Mouse (Mus musculus) thymus, adult 2 months (tissue): ENCODE measurements around the gene Ankrd33.

Experiments used
- CTCF ChIP-seq: fragments of 200-500 bp; IDR thresholded peaks from 2 replicates; pipeline ENCODE4 v1.5.1; 2012; ENCODE audit warnings: mild to moderate bottlenecking, control low read depth, low read length, moderate library complexity, borderline replicate concordance; ENCODE audit not compliant: control insufficient read depth, poor library complexity, insufficient read depth; ENCODE audit errors: extremely low read depth
- POLR2A ChIP-seq: fragments of 200-500 bp; IDR thresholded peaks from 2 replicates; pipeline ENCODE4 v1.6.1; 2012; ENCODE audit warnings: mild to moderate bottlenecking, low read length, control low read depth, moderate library complexity; ENCODE audit not compliant: control insufficient read depth, poor library complexity, insufficient read depth; ENCODE audit errors: extremely low read depth

- TF ChIP-seq CTCF (no peak), POLR2A (no peak)
Observed at GRCm38 (mm10) chr15:101092121-101092828, 23.3 kb upstream of the Ankrd33 start.
